Mouse (Mus musculus) common myeloid progenitor, adult 5-6 weeks (primary cell): ENCODE data around the gene Adgrf3. TPM values are rescaled to one million over a fixed set of nuclear protein-coding genes. Genes with fewer than 3 reads are reported as not detected.

Source experiments
- ATAC-seq: replicated peaks from 2 replicates; pipeline ENCODE4 v1.8.0; 2016; ENCODE audit warnings: low read depth, mild to moderate bottlenecking, moderate TSS enrichment, inconsistent platforms; ENCODE audit not compliant: poor library complexity, severe bottlenecking
- total RNA-seq: library from RNA; stranded (forward); fragments of 200-1000, 187-1606 nt; gene quantifications from 2 replicates; pipeline ENCODE4 v1.2.3, GENCODE M21; 2017

Adgrf3 gene
- total RNA-seq, 1 experiment from 2014 or later: not detected

- no peak for ATAC-seq
Measured at GRCm38 (mm10) chr5:30154013-30154412, 51.5 kb downstream of the Adgrf3 start.

GRCm38 (mm10) chr5:30153222-30153621 lies 52.3 kb downstream of the Adgrf3 start:
- no peak for ATAC-seq

DNA sequence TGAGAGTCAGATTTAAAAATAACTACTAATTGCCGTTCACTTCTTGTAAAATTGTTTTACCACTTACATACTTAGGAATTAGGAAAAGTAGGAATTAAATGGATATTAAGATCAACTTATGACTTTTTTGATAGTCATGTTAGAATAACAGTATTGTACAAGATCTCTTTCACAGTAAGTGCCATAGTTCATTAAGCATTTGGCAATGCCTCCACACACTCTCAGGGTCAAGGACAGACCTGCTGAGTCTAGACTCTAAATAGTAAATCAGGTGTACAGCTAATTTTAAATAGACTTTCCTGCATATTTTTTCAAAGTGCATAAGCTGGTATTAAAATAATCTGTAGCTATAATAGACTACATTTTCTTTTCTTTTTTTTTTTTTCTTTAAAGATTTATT lies 53.1 kb downstream of the Adgrf3 start:
- ATAC-seq: no peak

DNA sequence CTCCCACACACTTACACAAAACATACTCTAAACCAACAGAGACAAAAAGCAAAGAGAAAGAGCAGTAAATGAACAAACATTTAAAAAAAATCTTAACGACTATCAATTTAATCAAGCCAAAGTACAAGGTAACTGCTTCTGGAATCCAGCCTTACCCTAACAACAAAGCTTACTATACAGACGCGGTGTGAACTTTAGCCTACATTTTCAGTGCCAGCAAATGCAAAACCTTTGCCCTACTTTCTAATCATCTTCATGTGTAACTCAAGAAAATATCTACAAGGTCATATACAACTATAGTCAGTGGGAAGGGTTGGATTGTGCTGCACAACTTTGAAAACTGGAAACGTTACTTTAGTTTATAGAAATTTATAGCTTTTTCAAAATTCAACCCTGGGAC lies 53.5 kb downstream of the Adgrf3 start:
- no peak for ATAC-seq

DNA sequence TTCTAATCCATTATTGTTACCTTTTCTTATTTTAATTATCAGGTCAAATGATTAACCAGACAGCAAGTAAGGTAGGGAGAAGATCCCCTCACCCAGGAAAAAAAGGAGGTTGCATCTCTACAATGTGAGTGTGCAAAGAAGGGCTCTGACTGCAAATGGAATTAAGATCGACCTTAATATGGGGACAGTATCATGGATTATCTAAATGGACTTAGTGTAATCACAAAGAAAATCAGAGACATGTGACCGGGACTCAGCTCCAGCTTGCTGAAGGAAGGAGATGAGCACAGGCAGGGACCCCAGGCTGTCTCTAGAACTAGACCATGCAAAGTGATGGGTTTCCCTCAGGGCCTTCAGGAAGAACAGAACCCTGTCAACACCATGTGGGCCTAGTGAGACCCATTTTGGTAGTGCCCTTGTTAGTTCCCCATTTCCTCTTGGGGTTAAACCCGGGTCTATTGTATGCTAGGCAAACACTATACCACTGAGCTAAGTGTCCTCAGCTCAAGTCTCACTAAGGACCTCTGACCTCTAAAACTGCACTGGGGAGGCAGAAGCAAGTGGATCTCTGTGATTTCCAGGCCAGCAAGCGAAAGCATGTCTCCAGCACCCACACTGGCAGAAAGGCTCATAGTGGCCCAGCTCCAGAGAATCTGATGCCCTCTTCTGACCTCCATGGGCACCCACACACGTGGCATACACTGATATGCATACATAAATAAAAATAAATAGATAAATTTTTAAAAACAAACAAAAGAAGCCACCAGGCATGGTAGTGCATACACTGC lies 57.2 kb downstream of the Adgrf3 start:
- ATAC-seq: no peak

- ATAC-seq: no peak
Measured at GRCm38 (mm10) chr5:30146526-30146925, 59.0 kb downstream of the Adgrf3 start.

Other genes with a start within 250 kb of the Adgrf3 start
- gene Il6, start 192.6 kb downstream of the Adgrf3 start, total RNA-seq: 0.19 and 2.3 TPM in 2 replicates
- gene Tyms, start 132.1 kb downstream of the Adgrf3 start, total RNA-seq: 112 and 152 TPM in 2 replicates
- gene Garem2, start 100.6 kb downstream of the Adgrf3 start, total RNA-seq: not detected in 2 replicates
- gene 3110082J24Rik, start 99.6 kb downstream of the Adgrf3 start, total RNA-seq: not detected in 2 replicates
- 139 and 147 TPM in 2 replicates for gene Hadha, start 50.6 kb downstream of the Adgrf3 start, total RNA-seq
- gene Hadhb, start 50.5 kb downstream of the Adgrf3 start, total RNA-seq: 66.7 and 76.6 TPM in 2 replicates
- 39.6 and 69.2 TPM in 2 replicates for gene Selenoi, start 26.9 kb upstream of the Adgrf3 start, total RNA-seq
- gene Drc1, start 75.7 kb upstream of the Adgrf3 start, total RNA-seq: not detected in 2 replicates